Mouse (Mus musculus): ENCODE results near the gene Gpbp1.

DNA sequence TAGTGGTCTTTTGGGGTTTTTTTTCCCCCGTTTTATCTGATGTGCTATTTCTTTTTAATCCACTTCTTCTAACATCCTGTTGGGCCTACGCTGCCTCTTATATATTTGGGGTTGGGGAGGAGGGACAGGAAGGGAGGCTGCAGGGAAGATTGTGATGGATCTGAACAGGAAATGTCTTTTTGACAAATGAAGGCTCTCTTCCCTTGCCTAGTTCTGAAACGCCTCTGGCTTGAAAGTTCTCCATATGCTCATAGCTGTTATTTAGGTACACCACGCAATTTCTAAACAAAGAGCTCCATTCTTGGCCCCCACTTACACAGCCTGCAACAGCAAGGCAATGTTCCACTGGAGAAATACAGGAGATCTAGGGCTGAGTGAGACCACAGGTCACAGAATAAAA, 95.0 kb downstream of the Gpbp1 start:
- no peak for TF ChIP-seq POLR2A (IDR thresholded peaks at IDR 0.05; ENCODE audit: borderline replicate concordance, insufficient read depth, low read length)
- TF ChIP-seq CTCF (IDR thresholded peaks at IDR 0.05; ENCODE audit: borderline replicate concordance, insufficient read depth, low read depth, low read length), result no peak

Measured in cerebellum, adult 2 months (tissue).